Mouse (Mus musculus) left cerebral cortex, adult 11 months (tissue): ENCODE measurements around the gene Rps6ka4.

Source experiments
- DNase-seq: peaks from one replicate; pipeline ENCODE4 v3.0.0; 2022; ENCODE audit warnings: low spot score

Gene Rps6ka4

DNA sequence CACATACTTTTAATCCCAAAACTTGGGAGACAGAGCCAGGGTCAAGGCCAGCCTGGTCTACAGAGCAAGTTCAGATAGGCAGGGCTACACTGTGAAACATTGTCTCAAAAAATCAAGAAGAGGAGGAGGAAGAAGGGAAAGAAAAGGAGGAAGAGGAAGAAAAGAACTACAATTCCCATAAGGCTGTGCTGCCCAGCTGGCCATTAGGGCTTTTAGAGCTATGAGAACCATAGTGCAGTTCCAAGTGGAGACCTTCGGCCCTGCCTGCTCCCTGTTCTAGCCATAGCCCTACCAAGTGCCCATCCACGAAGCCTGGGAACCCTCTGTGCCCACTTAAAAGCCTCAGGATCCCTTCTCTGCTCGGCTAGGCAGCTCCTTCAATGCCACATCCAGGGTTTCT lies 11.1 kb upstream of the Rps6ka4 start:
- DNase-seq: no peak

DNA sequence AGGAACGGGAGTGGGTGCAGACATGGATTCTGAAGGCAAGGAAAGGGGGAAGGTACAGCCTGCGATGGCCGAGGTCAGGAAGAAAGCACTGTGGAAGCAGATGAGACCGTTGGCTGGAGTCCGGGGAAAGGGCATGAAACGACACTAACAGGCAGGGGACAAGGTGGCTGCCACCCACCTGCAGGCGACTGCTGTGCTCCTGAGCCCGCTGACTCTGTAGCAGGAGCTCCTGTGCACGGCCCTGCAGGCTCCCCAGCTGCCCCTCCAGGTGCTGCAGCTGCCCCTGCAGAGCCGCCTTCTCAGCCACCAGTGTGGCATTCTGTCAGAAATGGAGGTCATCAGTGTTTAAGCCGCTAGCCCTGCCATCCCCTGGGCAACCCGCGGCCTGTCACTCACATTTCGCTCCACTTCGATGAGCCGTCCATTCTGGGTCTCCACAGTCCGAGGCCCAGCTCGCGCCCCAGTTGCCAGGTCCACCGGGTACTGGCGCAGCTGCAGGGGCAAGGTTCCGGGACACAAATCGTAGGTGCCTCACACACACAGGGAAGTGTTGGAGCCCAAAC lies 9.2 kb upstream of the Rps6ka4 start:
- DNase-seq: no peak

DNA sequence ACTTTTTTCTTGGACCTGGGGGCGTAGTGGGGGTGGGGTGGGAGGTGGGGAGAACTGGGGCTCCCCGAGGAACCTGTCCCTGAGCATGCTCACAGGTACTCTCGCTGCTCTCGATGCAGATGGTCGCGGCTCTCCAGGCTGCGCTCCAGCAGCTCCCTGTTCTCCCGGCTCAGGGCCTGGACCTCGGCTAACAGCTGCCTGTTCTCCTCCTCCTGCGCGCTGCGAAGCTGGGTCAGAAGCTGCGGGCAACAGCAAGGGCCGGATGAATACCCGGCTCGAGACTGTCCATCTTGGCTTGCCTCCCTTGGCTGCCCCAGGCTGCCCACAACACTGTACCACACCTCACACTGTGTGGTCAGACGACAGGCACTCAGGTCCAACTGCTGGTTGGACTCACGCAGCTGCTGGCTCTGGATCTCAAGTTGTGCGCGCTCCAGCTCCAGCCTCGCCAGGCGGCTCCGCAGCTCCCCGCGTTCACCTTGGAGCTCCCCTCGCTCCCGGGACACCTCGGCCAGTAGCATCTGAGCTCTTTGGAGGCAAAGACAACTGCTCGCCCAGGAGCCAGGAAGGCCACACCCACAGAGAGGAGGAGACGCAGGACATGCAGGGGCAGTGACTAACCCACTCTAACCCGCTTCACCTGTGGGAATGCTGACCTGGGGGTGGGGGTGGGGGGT lies 7.5 kb upstream of the Rps6ka4 start:
- no peak for DNase-seq

DNA sequence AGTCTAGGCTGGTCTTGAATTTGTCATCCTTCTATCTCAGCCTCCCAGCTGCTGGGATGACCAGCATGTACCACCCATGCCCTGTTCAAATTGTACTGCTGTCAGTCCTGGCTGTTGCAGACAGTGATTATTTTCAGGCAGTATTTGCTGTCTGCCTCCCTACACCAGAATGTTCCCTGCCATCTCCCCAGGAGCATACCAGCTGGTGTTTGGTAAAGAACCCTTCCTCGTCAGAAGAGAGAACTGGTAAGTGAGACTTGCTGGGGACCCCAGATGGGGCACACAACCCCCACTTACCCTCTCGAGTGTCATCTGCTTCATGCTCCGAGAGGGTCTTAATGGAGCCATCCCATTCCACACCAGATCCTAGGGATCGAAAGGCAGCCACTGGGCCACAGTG lies 5.6 kb upstream of the Rps6ka4 start:
- DNase-seq: no peak

DNA sequence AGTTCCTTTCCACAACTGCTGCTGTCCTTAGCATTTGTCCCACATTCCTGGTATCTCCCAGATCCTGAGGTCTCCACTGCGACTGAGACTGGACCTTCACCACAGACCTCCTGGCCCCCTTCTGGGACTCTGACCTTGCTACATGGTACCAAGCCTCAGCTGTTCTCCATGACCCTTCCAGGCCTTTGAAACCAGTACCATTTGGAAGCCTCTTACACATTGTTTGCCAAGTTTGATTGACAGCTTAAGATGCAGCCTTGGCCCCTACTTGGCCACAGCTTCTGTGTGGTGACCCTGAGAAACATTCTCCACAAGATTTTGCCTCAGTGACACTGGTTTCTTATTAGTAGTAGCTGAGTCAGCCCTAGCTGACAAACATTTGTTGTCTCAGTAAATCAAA lies 1.9 kb upstream of the Rps6ka4 start:
- DNase-seq: no peak

DNA sequence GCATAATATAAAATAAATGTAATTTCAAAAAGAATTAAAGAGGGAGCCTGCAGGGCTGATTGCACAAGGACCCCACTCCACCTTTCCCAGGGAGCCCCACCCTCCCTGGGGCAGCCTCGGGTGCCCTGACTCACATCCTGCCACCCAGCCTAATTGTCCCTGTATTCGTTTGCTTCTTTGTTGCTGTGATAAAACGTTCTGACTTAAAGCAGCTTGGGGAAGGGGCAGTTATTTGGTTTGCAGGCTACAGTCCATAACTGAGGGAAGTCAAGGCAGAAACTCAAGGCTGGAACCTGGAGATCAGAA lies 809 bp upstream of the Rps6ka4 start:
- no peak for DNase-seq

DNA sequence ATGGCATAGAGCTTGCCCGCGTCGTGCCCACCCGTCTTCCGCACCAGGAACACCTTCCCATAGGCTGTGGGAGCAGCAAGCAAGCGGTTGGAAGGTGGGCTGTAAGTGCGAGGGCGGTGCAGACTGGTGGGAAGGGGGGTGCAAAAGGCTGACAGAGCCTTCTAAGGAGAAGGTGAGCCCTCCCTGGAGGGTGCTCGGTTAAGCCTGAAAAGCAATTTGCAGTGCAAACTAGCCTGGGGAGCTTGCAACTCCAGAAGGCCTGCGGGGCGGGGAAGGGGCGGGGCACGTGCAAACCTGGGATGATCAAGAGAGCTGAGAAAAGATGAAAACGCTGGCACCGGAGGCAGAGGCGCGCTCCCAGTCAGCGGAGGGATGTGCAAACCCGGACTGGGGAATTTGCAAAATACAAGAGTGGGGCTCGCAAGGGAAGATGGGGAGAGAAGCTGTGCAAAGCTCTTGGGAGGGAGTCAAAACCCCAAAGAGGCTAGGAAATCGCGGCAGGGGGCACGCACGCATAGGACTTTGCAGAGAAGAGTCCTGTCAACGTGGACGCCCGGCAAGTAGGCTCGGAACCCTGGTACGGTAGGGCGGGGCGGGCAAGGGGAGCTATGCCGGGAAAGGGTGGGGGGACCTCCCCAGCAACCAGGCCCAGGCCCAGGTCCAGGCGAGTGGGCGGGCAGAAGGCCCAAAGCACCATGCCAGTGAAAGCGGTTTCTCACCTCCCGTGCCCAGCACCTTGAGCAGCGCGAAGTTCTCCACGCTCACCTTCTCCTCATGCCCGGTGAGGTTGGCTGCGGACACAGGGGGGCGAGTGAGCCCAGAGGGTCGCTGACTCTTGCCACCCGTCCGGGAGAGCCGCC lies 591 bp downstream of the Rps6ka4 start:
- no peak for DNase-seq

DNA sequence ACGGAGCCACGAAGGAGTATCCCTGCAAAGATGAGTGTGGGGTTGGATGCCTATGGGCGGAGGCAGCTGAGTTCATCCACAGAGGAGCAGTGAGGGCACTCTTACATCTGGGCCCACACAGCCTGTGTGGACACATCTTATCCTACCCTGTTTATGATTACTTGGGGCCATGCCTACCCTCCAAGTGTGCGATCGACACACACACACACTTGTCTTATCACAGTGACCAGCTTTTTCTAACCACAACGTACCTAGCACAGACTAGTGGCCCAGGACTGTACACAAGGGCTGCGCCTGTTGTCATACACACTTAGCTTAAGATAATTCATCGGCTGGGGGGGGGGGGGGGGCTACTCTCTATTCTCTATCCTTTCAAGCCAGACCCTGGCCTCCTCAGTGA lies 8.1 kb downstream of the Rps6ka4 start:
- DNase-seq: no peak

DNA sequence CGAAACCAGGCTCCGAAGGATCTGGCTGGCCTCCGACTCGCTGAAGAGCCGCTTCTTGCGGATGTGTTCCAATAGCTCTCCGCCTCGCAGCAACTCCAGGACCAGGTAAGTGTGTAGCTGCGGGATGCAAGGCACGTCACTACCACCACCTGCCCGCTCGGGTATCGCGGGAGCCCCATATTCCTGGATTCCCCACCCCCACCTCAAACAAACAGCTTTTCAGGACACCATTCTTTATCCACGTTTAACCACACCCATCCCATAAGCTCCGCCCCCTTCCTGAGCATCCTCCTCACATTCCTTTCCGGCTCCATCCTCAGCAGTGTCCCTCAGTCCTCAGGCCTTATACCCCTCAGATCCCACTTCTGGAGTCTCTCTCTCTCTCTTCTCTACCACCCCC lies 9.1 kb downstream of the Rps6ka4 start:
- no peak for DNase-seq

DNA sequence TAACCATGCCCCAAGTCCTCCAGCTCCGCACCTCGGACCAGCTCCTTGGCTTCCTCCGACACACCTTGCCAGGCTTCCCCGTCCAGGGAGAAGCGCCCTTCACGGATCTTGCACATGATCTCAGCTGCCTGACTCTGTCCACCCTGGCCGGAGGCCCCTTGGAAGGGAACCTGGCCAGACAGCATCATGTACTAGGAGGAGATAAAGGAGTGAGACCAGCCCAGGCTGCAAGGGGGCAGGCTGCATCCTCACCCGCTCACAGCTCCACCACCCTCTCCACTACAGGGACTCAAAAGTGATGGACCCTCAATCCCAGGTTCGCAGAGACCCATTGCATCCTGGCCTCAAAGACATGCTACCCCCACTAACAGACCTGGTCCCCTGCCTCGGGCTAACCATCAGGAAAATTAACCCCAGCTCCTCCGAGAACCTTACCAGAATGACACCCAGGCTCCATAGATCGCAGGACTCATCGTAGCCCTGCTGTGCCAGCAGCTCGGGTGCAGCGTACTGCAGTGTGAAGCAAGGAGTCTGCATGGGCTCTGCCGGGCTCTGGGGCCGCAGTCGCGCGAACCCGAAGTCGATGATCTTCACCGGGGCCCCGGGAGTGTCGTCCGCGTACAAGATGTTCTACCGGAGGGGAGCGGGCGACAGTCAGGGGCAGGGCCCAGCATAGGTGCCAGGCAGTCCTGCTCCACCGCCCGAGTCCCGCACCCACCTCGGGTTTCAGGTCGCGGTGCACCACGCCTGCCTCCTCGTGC lies 9.7 kb downstream of the Rps6ka4 start:
- no peak for DNase-seq

DNA sequence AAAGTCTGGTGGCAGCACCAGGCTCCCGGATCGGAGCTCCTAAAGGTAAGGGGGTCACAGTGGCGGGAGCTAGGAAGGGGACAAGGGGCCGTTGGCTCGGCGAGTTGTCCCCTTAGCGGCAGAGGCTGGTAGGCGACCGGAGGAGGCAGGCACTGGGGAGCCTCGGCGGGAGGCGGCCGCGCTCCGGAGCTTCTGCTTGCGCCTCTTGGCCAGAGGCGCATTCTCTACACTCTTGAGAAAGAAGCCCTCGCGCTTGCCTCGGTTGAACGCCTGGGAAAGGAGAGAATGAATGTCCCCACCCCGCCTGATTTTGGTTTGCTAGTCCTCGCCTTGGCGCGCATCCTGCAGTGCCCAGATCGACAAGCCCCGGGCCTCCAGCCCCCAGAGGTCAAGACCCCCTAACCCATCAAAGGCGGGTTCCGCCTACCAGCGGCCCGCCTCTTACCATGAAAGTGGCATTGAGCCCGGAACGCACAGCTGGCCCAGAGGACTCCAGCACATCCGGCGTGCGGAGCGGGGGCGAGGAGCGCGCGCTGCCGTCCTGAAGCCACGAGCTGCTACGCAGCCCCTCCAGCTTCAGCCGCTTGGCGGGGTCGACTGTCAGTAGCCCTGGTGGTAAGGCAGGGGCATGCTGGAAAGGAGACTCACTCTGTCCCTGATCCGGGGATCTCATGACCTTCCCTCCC lies 10.4 kb downstream of the Rps6ka4 start:
- no peak for DNase-seq

DNA sequence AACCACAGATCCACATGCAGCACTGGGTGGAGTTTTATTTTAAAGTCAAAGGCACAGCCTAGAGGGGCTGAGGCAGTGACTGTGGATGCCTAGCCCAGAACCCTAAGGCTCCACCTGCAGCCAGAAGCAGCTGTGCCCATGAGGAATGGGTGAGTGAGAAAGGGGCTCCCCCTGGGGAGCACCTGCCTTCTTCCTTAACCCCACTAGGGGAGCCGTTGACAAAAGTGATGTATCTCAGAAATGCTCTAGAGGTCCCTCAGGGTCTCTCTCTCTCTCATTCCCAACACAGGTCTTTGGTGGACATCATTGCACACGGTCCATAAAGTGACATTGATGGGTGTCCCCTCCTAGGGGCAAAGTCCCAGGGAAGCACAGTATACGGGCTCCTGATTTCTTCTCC lies 11.4 kb downstream of the Rps6ka4 start:
- DNase-seq: no peak

DNA sequence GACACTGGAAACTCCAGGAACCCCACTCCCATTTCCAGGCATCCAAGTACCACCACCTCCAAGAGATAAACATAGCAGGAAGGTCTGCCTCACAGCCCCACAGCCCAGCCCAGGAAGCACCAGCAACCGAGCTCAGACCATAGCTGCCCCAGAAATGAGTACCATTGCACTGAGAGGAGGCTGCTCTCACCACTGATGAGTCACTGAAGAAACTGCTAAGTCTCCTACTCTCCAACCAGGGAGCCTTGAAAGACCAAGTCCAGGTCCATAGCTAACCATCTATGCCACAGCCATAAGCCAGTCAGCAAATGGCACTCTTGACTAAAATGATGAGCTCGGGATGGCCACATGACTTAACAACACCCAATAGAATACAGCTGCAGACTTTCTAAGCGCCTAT lies 13.8 kb downstream of the Rps6ka4 start:
- DNase-seq: no peak

DNA sequence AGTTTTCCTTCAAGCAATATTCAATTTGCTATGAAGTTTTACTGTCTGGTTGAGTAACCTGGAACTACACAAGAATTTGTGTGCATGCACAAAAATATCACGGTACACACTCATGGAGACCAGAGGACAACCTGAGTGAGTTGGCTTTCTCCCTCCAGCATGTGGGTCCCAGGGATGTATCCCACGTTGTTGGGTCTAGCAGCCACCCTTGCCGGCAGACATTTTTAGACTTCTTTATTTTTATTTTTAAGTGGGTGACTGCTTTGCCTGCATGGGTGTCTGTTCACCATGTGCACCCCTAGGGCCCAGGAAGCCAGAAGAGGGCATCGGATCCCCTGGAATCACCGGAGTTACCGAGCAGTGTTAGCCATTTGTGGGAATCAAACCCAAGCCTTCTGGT lies 15.1 kb downstream of the Rps6ka4 start:
- no peak for DNase-seq

DNA sequence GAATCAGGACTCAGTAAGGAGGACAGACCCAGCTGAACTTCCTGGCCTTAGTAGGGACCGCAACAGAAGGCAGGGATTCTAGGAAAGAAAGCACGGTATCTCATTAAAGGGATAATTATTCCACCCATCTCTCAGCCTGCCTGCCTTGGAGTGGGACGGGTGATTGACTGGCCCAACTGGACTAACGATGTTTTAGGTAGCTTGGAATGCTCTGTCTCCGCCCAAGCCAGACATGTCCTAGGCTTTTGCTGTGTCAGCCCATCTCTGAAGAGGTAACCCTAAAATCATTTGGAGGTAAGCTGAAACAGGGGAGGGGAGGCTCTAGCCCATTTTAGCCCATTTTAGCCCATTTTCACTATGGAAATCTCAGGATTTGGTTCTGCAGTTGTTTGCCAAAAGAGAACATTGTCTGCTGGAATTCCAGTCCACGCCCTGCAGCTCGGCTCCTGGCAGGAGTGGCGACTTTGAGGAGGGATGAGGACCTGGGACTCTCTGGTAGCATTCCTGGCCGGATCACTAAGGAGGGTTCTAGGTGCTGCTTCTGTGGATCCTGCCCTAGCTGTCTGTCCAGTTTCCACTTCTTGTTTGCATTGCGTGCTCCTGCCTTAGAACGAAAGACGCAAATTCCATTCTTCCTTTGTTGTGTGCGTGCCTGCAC lies 19.8 kb downstream of the Rps6ka4 start:
- DNase-seq: no peak

DNA sequence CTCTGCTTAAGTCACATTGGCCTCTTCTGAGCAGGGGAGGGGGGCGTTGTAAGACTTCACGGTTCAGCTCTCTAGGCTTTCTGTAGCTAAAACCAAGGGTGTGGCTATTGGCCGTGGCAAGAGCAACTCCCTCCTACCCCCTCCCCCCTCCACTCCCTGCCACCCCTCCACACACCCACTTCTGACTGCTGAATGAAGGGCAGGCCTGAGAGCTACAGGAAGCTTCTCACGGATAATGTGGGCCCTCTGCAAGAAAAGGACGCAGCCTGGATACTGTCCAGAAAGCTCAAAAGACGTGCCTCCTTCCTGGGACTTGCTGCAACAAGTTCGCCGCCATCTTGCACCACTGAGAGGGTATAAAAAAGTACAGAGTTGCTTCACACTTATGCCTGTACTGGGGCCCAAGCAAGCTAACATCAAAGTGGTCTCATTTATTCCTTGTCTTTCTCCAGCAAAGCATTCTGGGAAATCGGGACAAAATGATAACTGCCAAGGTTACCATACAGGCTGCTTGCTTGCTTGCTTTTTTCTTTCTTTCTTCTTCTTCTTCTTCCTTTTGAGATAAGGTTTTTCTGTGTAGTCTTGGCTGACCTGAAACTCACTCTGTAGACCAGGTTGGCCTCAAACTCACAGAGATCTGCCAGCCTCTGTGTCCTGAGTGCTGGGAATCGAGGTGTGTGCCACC lies 21.2 kb downstream of the Rps6ka4 start:
- DNase-seq: no peak

DNA sequence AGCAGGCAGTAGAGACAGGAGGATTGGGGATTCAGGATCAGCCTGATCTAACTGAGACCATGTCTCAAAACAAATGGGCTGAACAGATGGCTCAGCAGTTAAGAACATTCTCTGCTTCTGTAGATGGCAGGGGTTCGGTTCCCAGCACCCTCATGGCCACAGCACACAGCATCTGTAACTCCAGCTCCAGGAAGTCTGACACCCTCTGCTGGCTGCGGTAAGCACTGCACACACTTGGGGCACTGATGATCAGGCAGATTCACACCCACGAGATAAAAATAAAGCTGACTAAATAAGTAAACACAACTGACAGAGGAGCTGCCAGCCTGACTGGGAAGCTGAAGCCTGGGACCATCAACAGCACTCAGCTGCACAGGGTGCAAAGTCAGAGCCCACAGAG lies 25.5 kb downstream of the Rps6ka4 start:
- DNase-seq: no peak

DNA sequence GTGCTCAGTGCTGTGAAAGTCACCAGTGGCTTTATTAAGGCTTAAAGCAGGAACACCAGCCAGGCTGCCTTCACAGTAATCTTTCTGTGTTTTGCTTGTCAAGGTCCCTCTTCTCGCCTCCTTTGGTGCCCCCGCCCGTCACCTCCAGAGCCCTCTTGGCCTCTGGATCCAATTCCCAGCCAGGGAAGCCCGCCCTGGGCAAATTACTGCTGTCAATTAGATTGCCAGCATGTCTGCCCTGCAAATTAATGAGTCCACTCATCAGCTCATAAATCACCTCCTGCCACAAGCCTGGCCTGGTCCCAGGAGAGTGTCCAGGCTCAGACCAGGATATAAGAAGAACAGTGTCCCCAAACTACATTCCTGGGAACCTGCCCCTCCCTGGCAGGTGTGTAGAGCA lies 26.1 kb downstream of the Rps6ka4 start:
- no peak for DNase-seq
